In genomic region chr8:92771856-92772650, GRCm38 (mm10) we compare ENCODE assay signal across 8 mouse cellular contexts. TPM values are rescaled to one million over a fixed set of nuclear protein-coding genes. Genes with fewer than 3 reads are reported as not detected.
DNase-seq lines count a peak whose midpoint lies in the region; ATAC-seq and TF ChIP-seq lines count a peak whose summit lies in the region.

No protein-coding gene starts in this region.

- ATAC-seq in forebrain, embryonic 14.5 days = no peak
- no peak for ATAC-seq in forebrain, postnatal 0 days
- no peak; the same call in 1 of the 2 replicates for ATAC-seq in liver, postnatal 0 days
- ATAC-seq in cerebellum, adult (ENCODE audit: insufficient number of reproducible peaks, low FRiP score, low TSS enrichment) = no peak

- DNase-seq in forebrain, embryonic 14.5 days (ENCODE audit: low spot score) = no peak
- no peak for DNase-seq in forebrain, postnatal 0 days
- peak in 1 of 2 experiments; percentile 37 for DNase-seq in heart, adult 2 months
- no peak for DNase-seq in liver, postnatal 0 days
- DNase-seq in layer of hippocampus, adult 9-10 months (ENCODE audit: low spot score) = no peak
- DNase-seq in embryo, embryonic 11 days = no peak

- no peak for TF ChIP-seq CTCF in forebrain, postnatal 0 days (IDR thresholded peaks at IDR 0.05; ENCODE audit: low read depth)
- TF ChIP-seq CTCF in E14TG2a.4 (conservative IDR thresholded peaks at IDR 0.05; ENCODE audit: low read length) = no peak
- TF ChIP-seq CTCF in heart, adult 2 months (IDR thresholded peaks at IDR 0.05) = no peak
- TF ChIP-seq CTCF in liver, postnatal 0 days (IDR thresholded peaks at IDR 0.05; ENCODE audit: low read depth) = no peak

- no peak overlapping the region for H3K4me3 ChIP-seq in forebrain, embryonic 14.5 days (ENCODE audit: low read depth, low read length)
- H3K4me3 ChIP-seq in forebrain, postnatal 0 days (ENCODE audit: low read depth, low read length) = no peak overlapping the region
- H3K4me3 ChIP-seq in E14TG2a.4 (replicated peaks; ENCODE audit: low read length) = peak overlapping the region; percentile 59
- peak overlapping the region; percentile 54 for H3K4me3 ChIP-seq in heart, adult 2 months
- peak overlapping the region; percentile 30 for H3K4me3 ChIP-seq in liver, postnatal 0 days (ENCODE audit: low read depth, low read length)

- TF ChIP-seq POLR2A in heart, adult 2 months (IDR thresholded peaks at IDR 0.05; ENCODE audit: insufficient read depth, low read depth, low read length) = no peak

- no peaks in the 10 kb centered on the region; the same call in 1 of the 2 replicates for H3K4me1 ChIP-seq in forebrain, embryonic 14.5 days (ENCODE audit: control insufficient read depth, insufficient read depth, low read length)
- no peaks in the 10 kb centered on the region for H3K4me1 ChIP-seq in forebrain, postnatal 0 days (ENCODE audit: insufficient read depth)
- peaks cover 41% of the 10 kb centered on the region for H3K4me1 ChIP-seq in E14TG2a.4 (replicated peaks; ENCODE audit: low read depth, low read length)
- H3K4me1 ChIP-seq in heart, adult 2 months (ENCODE audit: control insufficient read depth, insufficient read depth, low read length) = no peaks in the 10 kb centered on the region
- H3K4me1 ChIP-seq in liver, postnatal 0 days (ENCODE audit: insufficient read depth) = no peaks in the 10 kb centered on the region

- WGBS in forebrain, embryonic 14.5 days = 63% methylated on average over 14 of the region's 14 CpGs
- 68% methylated on average over 14 of the region's 14 CpGs for WGBS in forebrain, postnatal 0 days
- 46% methylated on average over 14 of the region's 14 CpGs for WGBS in heart, adult 2 months
- WGBS in liver, postnatal 0 days (ENCODE audit: insufficient replicate concordance) = 44% methylated on average over 14 of the region's 14 CpGs

- no peak overlapping the region for H3K27ac ChIP-seq in forebrain, embryonic 14.5 days (ENCODE audit: low read depth, low read length)
- H3K27ac ChIP-seq in forebrain, postnatal 0 days (ENCODE audit: low read depth, low read length) = no peak overlapping the region
- H3K27ac ChIP-seq in heart, adult 2 months = peak overlapping the region; percentile 53
- H3K27ac ChIP-seq in liver, postnatal 0 days (ENCODE audit: low read depth) = no peak overlapping the region

- no peaks in the 10 kb centered on the region for H3K79me2 ChIP-seq in heart, adult 2 months (replicated peaks; ENCODE audit: control insufficient read depth, insufficient read depth, low read length)

- intact Hi-C loops in heart, adult 2 months (cut with DNase I) = no loop called here

- H3K9ac ChIP-seq in forebrain, embryonic 14.5 days (ENCODE audit: low read length) = no peak overlapping the region
- no peak overlapping the region for H3K9ac ChIP-seq in forebrain, postnatal 0 days
- peak overlapping the region; percentile 11; the same call in 1 of the 2 replicates for H3K9ac ChIP-seq in heart, adult 2 months (ENCODE audit: low read depth, low read length)
- H3K9ac ChIP-seq in liver, postnatal 0 days (replicated peaks) = no peak overlapping the region

- H3K36me3 ChIP-seq in forebrain, embryonic 14.5 days (ENCODE audit: control insufficient read depth, insufficient read depth, low read length) = no peaks in the 10 kb centered on the region
- no peaks in the 10 kb centered on the region for H3K36me3 ChIP-seq in forebrain, postnatal 0 days (ENCODE audit: insufficient read depth)
- H3K36me3 ChIP-seq in E14TG2a.4 (ENCODE audit: insufficient read depth, low read length) = no peaks in the 10 kb centered on the region
- H3K36me3 ChIP-seq in heart, adult 2 months (ENCODE audit: control insufficient read depth, insufficient read depth, low read length) = no peaks in the 10 kb centered on the region
- H3K36me3 ChIP-seq in liver, postnatal 0 days (replicated peaks; ENCODE audit: insufficient read depth, low read length) = no peaks in the 10 kb centered on the region

- H3K4me2 ChIP-seq in forebrain, embryonic 14.5 days (ENCODE audit: low read length) = peak overlapping the region; percentile 25; the same call in 1 of the 2 replicates
- no peak overlapping the region for H3K4me2 ChIP-seq in forebrain, postnatal 0 days (ENCODE audit: low read depth)
- H3K4me2 ChIP-seq in liver, postnatal 0 days (ENCODE audit: low read depth, low read length) = peak overlapping the region; percentile 47

- no peaks in the 10 kb centered on the region for H3K27me3 ChIP-seq in forebrain, embryonic 14.5 days (replicated peaks; ENCODE audit: control insufficient read depth, insufficient read depth, low read length)
- H3K27me3 ChIP-seq in forebrain, postnatal 0 days (ENCODE audit: insufficient read depth, low read length) = no peaks in the 10 kb centered on the region
- no peaks in the 10 kb centered on the region for H3K27me3 ChIP-seq in E14TG2a.4 (ENCODE audit: insufficient read depth, low read length)
- no peaks in the 10 kb centered on the region for H3K27me3 ChIP-seq in heart, adult 2 months (ENCODE audit: control insufficient read depth, insufficient read depth, low read length)
- no peaks in the 10 kb centered on the region for H3K27me3 ChIP-seq in liver, postnatal 0 days (ENCODE audit: insufficient read depth, low read length)

- TF ChIP-seq EP300 in heart, adult 2 months (IDR thresholded peaks at IDR 0.05; ENCODE audit: insufficient read depth, low read depth, low read length) = no peak
- no peak for TF ChIP-seq EP300 in liver, postnatal 0 days (IDR thresholded peaks at IDR 0.05; ENCODE audit: low read depth)

- no peaks in the 10 kb centered on the region for H3K9me3 ChIP-seq in forebrain, embryonic 14.5 days (replicated peaks; ENCODE audit: control insufficient read depth, low read length)
- no peaks in the 10 kb centered on the region for H3K9me3 ChIP-seq in forebrain, postnatal 0 days (ENCODE audit: low read length)
- H3K9me3 ChIP-seq in E14TG2a.4 (ENCODE audit: low read length) = peaks cover 24% of the 10 kb centered on the region
- no peaks in the 10 kb centered on the region for H3K9me3 ChIP-seq in liver, postnatal 0 days (ENCODE audit: low read length)

RNA-seq across cellular contexts. Expression of gene Mmp2, which starts 55.0 kb away (rescaled TPM):
- 14.5 and 15.8 TPM in 2 replicates for polyA plus RNA-seq in forebrain, embryonic 14.5 days (2014; fragmentation: Nextera tagmentation; extraction: Ambion mirVana)
- 11.3 and 19.5 TPM in 2 replicates for total RNA-seq in forebrain, postnatal 0 days (2014; rRNA removed)
- 12.0 and 14.2 TPM in 2 replicates for polyA plus RNA-seq in forebrain, postnatal 0 days (2015; fragmentation: Nextera tagmentation; extraction: Ambion mirVana)
- total RNA-seq in heart, adult 2 months (2021) = 10 to 100 TPM; 53.9 to 70.9 TPM
- polyA plus RNA-seq in heart, adult 2 months (2012; rRNA removed) = 67.4 and 113 TPM in 2 replicates
- polyA plus RNA-seq in liver, postnatal 0 days (2015; fragmentation: Nextera tagmentation; extraction: Ambion mirVana) = 9.6 and 9.8 TPM in 2 replicates

Comparison
In these comparisons a context has a peak if more than half of its experiments do, and no peak if none do; other contexts are left out.
1. H3K4me3 ChIP-seq: peak in E14TG2a.4 (single experiment), heart, adult 2 months (single experiment) and liver, postnatal 0 days (single experiment); none in forebrain, embryonic 14.5 days (single experiment) and forebrain, postnatal 0 days (single experiment).